ENCODE assay signal across 8 mouse cellular contexts in the genomic region with DNA sequence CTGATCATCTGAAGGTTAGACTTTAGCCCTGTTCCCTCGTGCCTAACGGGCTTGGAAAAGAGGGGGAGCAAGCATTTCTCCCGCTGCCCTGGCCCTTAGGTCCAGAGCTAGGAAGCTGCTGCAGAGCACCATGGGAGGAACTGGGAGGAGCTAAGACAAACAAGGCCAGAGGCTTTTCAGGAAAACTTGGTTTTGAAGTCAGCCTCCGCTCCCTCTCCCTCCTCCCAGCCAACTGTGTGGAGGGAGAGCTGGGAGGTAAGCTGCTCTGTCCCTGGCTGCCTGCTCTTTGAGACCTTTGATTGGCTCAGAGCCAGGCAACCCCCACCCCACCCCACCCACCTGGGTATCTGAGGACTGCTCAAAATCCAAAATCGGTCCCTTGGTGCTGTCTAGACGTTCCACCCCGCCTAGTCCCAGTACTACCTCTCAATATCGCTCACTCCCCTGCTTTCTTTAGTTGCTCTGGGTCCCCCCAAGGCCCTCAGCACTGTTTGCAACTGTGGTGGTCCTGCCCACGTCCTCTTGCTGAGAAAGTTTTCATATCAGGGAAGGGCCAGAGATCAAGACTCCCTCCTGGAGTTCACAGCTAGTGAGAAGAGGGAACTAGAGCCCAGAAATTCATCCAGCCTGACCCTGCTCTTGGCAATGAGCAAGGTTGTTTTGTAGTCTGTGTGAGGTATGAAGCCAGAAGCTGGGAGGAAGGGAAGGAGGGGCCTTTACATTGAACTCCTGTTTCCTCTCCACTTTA. TPM values are rescaled to one million over a fixed set of nuclear protein-coding genes. Genes with fewer than 3 reads are reported as not detected.
DNase-seq lines count a peak whose midpoint lies in the region; ATAC-seq lines count a peak whose summit lies in the region.

No protein-coding gene starts in this region.

- peaks cover 33% of the 10 kb centered on the region for H3K4me1 ChIP-seq in forebrain, embryonic 11.5 days (replicated peaks; ENCODE audit: control insufficient read depth, insufficient read depth, low read length)
- peaks cover 62% of the 10 kb centered on the region for H3K4me1 ChIP-seq in limb, embryonic 12.5 days (replicated peaks)
- H3K4me1 ChIP-seq in midbrain, embryonic 15.5 days = peaks cover 46% of the 10 kb centered on the region

- H3K9ac ChIP-seq in forebrain, embryonic 11.5 days (ENCODE audit: low read length) = peak overlapping the region; percentile 30
- no peak overlapping the region; the same call in 1 of the 2 replicates for H3K9ac ChIP-seq in limb, embryonic 12.5 days (replicated peaks)
- no peak overlapping the region for H3K9ac ChIP-seq in midbrain, embryonic 15.5 days

- 6% methylated on average over 9 of the region's 9 CpGs for WGBS in forebrain, embryonic 11.5 days
- WGBS in limb, embryonic 12.5 days = 4% methylated on average over 9 of the region's 9 CpGs
- WGBS in midbrain, embryonic 15.5 days = 11% methylated on average over 9 of the region's 9 CpGs

- peak; percentile 63 for DNase-seq in cerebellum, adult 9-11 months
- peak; percentile 58 for DNase-seq in forebrain, embryonic 11.5 days (ENCODE audit: low spot score)
- peak; percentile 75 to 77 for DNase-seq in heart, postnatal 36 days
- no peak for DNase-seq in cerebellum, adult 8-10 months
- DNase-seq in cerebellum, adult 11-12 months = no peak

- H3K4me3 ChIP-seq in forebrain, embryonic 11.5 days (ENCODE audit: low read depth, low read length) = no peak overlapping the region
- no peak overlapping the region for H3K4me3 ChIP-seq in limb, embryonic 12.5 days (replicated peaks)
- H3K4me3 ChIP-seq in midbrain, embryonic 15.5 days = no peak overlapping the region

- ATAC-seq in cerebellum, adult (ENCODE audit: insufficient number of reproducible peaks, low FRiP score, low TSS enrichment) = no peak
- no peak for ATAC-seq in forebrain, embryonic 11.5 days (replicated peaks; ENCODE audit: low FRiP score)
- no peak for ATAC-seq in limb, embryonic 12.5 days (ENCODE audit: insufficient number of reproducible peaks, insufficient read depth, low FRiP score, low TSS enrichment, low read depth)
- ATAC-seq in midbrain, embryonic 15.5 days (replicated peaks) = no peak

- H3K9me3 ChIP-seq in forebrain, embryonic 11.5 days (ENCODE audit: control insufficient read depth, low read length) = no peaks in the 10 kb centered on the region
- H3K9me3 ChIP-seq in limb, embryonic 12.5 days = no peaks in the 10 kb centered on the region
- no peaks in the 10 kb centered on the region for H3K9me3 ChIP-seq in midbrain, embryonic 15.5 days

- no peaks in the 10 kb centered on the region for H3K27me3 ChIP-seq in forebrain, embryonic 11.5 days (ENCODE audit: control insufficient read depth, insufficient read depth, low read length)
- no peaks in the 10 kb centered on the region for H3K27me3 ChIP-seq in limb, embryonic 12.5 days
- H3K27me3 ChIP-seq in midbrain, embryonic 15.5 days (replicated peaks) = no peaks in the 10 kb centered on the region

- intact Hi-C loops in heart, postnatal 36 days (cut with DNase I) = no loop called here

- 0 out of 2 replicates have a peak overlapping the region, but pooled peaks have one; percentile 12 for H3K4me2 ChIP-seq in forebrain, embryonic 11.5 days (ENCODE audit: low read depth, low read length, severe bottlenecking)
- H3K4me2 ChIP-seq in limb, embryonic 12.5 days = peak overlapping the region; percentile 41
- H3K4me2 ChIP-seq in midbrain, embryonic 15.5 days = no peak overlapping the region; the same call in 1 of the 2 replicates

- H3K27ac ChIP-seq in forebrain, embryonic 11.5 days (ENCODE audit: low read depth, low read length) = peak overlapping the region; percentile 64
- H3K27ac ChIP-seq in limb, embryonic 12.5 days = peak overlapping the region; percentile 95
- H3K27ac ChIP-seq in midbrain, embryonic 15.5 days = peak overlapping the region; percentile 60

- no peaks in the 10 kb centered on the region for H3K36me3 ChIP-seq in forebrain, embryonic 11.5 days (ENCODE audit: control insufficient read depth, insufficient read depth, low read length)
- no peaks in the 10 kb centered on the region for H3K36me3 ChIP-seq in limb, embryonic 12.5 days
- no peaks in the 10 kb centered on the region for H3K36me3 ChIP-seq in midbrain, embryonic 15.5 days (replicated peaks)

RNA-seq across cellular contexts. Expression of gene Nr1d1, which starts 1.9 kb away (rescaled TPM):
- polyA plus RNA-seq in forebrain, embryonic 11.5 days (2014; fragmentation: Nextera tagmentation; extraction: Ambion mirVana) = 1.0 and 1.6 TPM in 2 replicates
- total RNA-seq in heart, postnatal 36 days (2021) = 100 to 1,000 TPM; 104 to 107 TPM
- 0.79 and 1.0 TPM in 2 replicates for polyA plus RNA-seq in limb, embryonic 12.5 days (2016; fragmentation: Nextera tagmentation; extraction: Ambion mirVana)
- polyA plus RNA-seq in midbrain, embryonic 15.5 days (2015; fragmentation: Nextera tagmentation; extraction: Ambion mirVana) = 3.4 and 3.9 TPM in 2 replicates

RNA-seq across cellular contexts. Expression of gene Msl1, which starts 18.3 kb away (rescaled TPM):
- polyA plus RNA-seq in forebrain, embryonic 11.5 days (2014; fragmentation: Nextera tagmentation; extraction: Ambion mirVana) = 24.0 and 28.4 TPM in 2 replicates
- total RNA-seq in heart, postnatal 36 days (2021) = 10 to 100 TPM; 74.4 to 75.3 TPM
- 32.7 and 35.3 TPM in 2 replicates for polyA plus RNA-seq in limb, embryonic 12.5 days (2016; fragmentation: Nextera tagmentation; extraction: Ambion mirVana)
- 33.2 and 33.6 TPM in 2 replicates for polyA plus RNA-seq in midbrain, embryonic 15.5 days (2015; fragmentation: Nextera tagmentation; extraction: Ambion mirVana)

RNA-seq across cellular contexts. Expression of gene Casc3, which starts 27.7 kb away (rescaled TPM):
- polyA plus RNA-seq in forebrain, embryonic 11.5 days (2014; fragmentation: Nextera tagmentation; extraction: Ambion mirVana) = 59.9 and 63.2 TPM in 2 replicates
- total RNA-seq in heart, postnatal 36 days (2021) = 10 to 100 TPM; 26.1 to 26.2 TPM
- polyA plus RNA-seq in limb, embryonic 12.5 days (2016; fragmentation: Nextera tagmentation; extraction: Ambion mirVana) = 48.1 and 54.1 TPM in 2 replicates
- polyA plus RNA-seq in midbrain, embryonic 15.5 days (2015; fragmentation: Nextera tagmentation; extraction: Ambion mirVana) = 56.3 and 57.7 TPM in 2 replicates

RNA-seq across cellular contexts. Expression of gene Thra, which starts 36.6 kb away (rescaled TPM):
- polyA plus RNA-seq in forebrain, embryonic 11.5 days (2014; fragmentation: Nextera tagmentation; extraction: Ambion mirVana) = 35.9 and 36.9 TPM in 2 replicates
- 100 to 1,000 TPM; 100 to 111 TPM for total RNA-seq in heart, postnatal 36 days (2021)
- polyA plus RNA-seq in limb, embryonic 12.5 days (2016; fragmentation: Nextera tagmentation; extraction: Ambion mirVana) = 22.3 and 24.9 TPM in 2 replicates
- 151 and 158 TPM in 2 replicates for polyA plus RNA-seq in midbrain, embryonic 15.5 days (2015; fragmentation: Nextera tagmentation; extraction: Ambion mirVana)

RNA-seq across cellular contexts. Expression of gene Med24, which starts 47.8 kb away (rescaled TPM):
- 75.9 and 76.6 TPM in 2 replicates for polyA plus RNA-seq in forebrain, embryonic 11.5 days (2014; fragmentation: Nextera tagmentation; extraction: Ambion mirVana)
- total RNA-seq in heart, postnatal 36 days (2021) = 10 to 100 TPM; 45.2 to 52.7 TPM
- polyA plus RNA-seq in limb, embryonic 12.5 days (2016; fragmentation: Nextera tagmentation; extraction: Ambion mirVana) = 74.4 and 79.3 TPM in 2 replicates
- 82.9 and 84.8 TPM in 2 replicates for polyA plus RNA-seq in midbrain, embryonic 15.5 days (2015; fragmentation: Nextera tagmentation; extraction: Ambion mirVana)

Comparison
In these comparisons a context has a peak if more than half of its experiments do, and no peak if none do; other contexts are left out.
1. DNase-seq: peak in cerebellum, adult 9-11 months (single experiment), forebrain, embryonic 11.5 days (single experiment) and heart, postnatal 36 days (2 of 2); none in cerebellum, adult 8-10 months (single experiment) and cerebellum, adult 11-12 months (single experiment).
2. Peak in every context shown above with its lines, with median percentiles within 50 percentile points of each other: H3K27ac ChIP-seq.